Mouse (Mus musculus): Measurements from ENCODE around the gene Uox.

Gene Uox

DNA sequence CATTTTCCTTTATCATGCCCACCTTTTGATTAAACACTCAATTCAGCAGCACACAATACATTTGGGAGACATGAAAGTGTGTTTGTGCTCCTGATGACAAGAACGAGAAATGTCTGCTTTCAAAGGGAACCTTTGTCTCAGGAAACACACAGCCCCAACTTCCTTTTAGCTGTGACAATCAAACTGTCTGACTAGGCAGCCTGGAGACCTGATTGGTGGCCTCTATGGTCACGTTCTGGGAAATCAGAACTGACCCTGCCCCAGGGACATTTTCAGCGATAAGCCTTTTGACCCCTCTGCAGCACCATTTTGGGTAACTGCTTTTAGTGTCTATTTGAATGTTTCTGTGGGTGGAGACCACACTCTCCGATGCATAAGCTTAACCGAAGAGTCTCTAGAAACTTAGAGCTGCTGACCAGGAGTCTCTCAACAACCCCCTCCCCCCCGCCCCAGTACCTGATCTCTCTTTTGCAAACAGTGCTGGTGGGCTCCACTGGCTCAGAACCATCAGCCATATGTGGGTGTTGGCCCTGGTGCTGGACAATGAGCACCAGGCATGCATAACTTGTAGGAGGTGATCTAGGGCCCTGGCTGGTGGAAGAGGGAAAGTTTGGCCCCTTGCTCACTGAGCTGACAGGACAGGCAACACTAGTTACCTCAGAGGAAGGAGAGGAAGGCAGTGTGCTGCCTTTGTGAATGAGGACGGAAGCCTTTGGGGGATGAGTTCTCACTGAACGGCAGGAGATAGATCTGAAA is 58.2 kb downstream of the Uox start:
- DNase-seq = no peak

DNA sequence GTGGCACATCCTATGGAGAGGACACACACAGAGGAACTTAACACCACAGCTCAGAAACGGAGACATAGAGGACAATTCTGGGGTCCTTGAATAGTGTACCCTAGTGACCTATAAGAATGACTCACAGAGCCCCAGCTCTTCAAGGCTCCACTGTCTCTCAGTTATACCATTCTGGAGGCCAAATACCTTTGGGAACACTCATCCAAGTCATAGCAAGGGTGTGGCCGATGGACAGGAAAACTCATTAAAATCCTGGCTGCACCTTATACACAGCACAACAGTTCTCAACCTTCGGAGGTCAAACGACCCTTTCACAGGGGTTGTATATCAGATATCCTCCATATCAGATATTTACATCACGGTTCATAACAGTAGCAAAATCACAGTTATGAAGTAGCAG is 62.3 kb downstream of the Uox start:
- no peak for DNase-seq

DNA sequence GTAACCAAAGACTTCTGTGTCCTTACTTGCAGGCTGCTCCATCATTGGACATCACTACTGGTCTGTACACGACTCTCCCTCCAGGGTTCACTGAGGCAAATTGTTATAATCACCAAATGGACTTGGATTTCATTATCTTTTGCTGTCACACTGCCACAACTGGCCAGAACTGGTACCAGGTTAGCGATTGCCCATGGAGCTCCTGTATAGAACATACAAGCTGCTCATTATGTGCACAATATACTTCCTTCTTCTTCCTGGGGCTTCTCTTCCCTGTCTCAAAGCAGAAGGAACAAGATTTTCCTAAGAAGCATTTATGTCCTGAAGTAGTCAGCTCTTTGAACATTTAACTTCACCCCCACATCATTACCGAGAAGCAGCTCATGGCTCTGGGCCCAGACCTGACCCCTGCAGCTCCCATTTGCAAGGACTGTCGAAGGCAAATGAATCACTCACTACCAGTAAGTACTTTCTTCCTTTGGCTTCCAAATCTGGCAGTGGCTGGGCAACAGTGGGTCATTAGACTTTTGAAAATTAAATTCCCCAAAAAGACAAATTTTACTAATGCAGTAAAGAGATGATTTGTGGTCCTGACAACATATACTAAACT is 71.7 kb downstream of the Uox start:
- DNase-seq = no peak

DNA sequence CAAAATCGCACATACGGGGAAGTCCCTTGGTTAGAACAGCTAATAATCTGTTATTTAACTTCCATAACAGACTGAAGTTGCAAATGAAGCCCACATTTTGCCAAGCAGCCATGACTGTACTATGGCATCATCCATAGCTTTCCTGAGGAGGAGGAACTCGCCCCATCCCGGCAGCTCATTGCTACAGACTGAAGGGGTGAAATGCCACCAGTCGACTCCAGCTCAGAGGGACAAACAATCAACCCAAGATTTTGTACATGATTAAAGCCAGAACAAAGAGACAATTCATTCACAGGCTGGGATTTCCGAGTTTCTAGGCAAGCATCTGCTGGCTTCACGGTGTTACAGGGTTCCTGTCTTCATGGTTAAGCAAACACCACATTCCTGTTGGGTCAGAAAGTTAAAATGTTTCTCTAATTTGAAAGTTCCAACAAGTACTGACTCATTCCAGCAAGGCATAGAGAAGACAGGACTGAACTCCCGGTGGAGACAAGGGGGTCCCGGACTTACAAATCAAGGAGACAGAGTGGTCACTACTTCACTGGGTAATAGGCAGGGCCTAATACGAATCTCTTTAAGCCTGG is 79.2 kb downstream of the Uox start:
- no peak for DNase-seq

DNA sequence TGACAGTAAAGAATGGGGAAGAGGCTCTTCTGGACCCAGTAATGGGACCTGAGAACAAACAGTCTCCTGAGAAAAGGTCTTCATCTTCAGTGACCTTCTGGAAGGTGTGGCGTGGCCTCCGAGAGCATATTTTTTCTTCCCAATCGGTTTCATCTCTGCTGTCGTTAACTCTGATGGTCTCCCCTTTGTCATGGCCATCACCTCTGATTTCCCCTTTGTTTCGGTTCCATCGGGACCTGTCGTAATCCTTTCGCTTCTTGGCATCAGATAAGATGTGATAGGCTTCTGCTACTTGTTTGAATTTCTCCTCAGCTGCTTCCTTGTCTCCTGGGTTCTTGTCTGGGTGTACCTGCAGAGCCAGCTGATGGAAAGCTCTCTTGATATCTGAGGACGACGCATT is 80.5 kb downstream of the Uox start:
- DNase-seq = no peak

DNA sequence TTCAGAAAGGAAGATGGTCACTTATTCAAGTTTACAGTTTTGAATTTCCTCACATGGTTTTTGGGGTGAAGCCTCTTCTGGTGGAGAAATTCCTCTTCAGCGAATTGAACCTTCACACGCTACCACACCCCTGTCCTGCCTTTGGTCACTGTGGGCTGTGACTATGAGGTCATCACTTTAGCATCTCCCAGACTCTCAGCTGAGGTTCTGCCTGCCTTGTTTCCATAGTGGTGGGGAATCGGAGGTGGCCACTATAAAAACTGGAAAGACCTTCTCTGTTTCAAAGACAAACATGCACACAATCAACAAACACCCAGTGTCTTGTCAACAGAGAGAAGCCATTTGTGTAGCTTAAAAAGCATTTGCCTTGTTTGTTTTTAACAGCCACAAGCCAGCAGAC is 81.0 kb downstream of the Uox start, which contains the start of gene 4930503B20Rik:
Gene 4930503B20Rik, minus strand, starts transcription at position 101 of the 400 bp plus-strand sequence.
- DNase-seq = no peak

DNA sequence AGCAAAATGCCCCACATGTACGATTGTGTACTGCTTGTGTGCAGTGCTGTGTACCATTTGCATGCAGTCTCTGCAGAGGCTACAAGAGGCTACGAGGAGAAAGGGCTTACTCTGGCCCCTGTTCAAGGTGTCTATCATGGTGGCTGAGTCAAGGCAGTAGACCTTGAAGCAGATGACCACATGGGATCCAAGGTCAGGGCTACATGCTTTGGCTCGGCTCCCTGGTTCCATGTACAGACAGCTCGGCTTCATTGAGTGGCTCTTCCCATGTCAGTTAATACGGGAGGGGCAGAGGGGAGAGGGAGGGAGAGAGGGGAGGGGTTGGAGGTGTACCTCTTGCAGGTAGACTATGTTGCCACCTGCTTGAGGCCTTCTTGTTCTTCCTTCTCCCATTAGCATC is 82.2 kb downstream of the Uox start:
- no peak for DNase-seq

DNA sequence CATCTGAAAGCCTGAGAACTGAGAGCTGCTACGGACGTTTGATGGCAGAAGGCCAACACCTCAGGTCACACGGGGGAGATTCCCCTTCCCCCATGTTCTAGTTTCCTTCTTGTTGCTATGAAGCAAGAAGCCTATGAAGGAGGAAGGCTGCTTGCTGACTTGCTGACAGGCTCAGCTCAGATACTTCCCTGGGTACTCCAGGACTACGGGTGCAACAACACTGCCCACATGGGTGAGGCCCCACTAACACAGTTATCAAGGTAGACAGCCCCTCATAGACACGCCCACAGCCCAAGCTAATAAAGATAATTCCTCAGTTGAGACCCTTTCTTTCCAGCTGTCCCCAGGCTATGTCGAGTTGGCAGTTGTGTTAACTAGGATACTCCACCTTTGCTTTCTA is 83.5 kb downstream of the Uox start:
- no peak for DNase-seq

DNA sequence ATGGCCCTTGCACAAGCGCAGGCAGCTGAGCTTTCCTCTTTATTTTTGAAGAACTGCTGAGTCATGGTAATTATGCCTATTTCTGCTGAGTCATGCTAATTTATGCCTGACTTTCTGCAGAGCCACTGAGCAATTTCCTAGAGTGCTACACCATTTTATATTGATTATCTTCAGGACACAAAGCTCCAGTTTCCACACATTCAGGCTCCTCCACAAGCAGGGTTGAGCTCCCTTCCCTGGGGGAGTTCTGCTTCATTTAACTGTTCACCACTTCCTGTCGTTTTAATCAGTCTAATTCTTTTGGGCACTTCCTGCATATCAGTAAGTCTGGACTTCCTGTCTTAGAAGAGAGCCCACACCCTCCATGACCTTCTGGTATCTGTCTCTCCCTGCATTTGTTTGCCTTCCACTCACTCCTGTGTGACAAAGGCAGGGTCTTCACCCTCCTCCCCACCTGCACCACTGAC is 84.9 kb downstream of the Uox start:
- DNase-seq = no peak

DNA sequence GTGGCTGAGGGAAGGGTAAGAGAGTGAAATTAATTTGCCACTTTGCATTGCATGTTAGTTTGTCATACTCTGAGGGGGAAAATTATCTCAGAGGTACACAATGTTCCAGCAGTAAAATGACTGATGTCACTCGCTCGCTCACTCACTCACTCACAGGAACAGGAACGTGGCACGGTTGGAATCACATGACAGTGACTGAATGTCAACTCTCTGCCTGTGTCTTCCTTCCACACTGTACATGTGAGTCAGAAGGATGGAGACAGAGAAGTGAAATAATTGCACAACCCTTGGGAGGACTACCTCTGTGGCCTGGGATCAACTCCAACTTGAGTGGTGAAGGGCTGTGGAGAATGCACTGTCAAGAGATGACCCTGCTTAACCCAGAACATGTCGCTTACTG is 87.2 kb downstream of the Uox start:
- no peak for DNase-seq

DNA sequence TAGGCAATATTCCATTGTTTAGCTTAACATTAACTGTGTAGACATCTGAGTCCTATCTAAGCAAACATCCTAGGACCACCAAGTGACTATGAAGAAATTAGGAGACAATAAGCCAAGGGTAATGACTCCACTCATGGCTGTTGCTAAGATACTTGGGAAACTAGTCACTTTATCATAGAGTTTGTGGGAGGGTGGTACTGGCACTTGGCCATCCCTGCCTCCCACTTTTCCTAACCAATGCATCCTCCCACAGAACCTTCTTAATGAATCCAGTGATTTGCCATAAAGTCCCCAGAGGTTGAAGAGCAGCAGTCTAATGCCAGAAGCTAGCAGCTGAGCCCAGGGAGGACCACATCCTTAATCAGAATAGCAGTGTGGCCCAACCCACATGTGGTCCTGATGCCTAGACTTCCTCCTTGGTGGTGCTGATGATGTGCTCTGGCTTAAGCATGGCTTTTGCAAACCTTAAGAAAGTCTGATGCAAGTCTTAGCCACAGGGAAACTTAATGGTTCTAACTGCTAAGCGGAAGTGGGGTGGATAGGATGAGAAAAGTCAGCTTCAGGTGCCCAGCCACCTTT is 87.9 kb downstream of the Uox start:
- no peak for DNase-seq

DNA sequence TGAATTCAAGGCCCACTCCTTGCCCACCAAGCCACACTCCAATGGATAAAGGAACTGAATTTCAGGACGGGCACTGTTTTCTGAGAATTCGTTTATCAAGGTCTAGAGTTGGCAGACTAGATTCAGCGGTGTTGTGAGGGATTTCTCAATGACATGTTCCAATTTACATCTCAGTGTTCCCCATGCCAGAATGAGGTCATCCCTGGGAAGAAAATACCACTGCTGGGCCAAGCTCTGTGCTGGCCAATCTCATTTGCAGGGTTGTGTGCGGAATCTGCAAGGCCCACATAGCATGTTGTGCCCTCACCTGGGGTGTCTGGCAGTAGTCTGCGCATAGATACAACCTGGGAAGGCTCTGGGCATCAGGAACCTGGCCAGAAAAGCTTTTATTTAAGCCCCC is 89.1 kb downstream of the Uox start:
- peak; percentile 76 for DNase-seq

DNA sequence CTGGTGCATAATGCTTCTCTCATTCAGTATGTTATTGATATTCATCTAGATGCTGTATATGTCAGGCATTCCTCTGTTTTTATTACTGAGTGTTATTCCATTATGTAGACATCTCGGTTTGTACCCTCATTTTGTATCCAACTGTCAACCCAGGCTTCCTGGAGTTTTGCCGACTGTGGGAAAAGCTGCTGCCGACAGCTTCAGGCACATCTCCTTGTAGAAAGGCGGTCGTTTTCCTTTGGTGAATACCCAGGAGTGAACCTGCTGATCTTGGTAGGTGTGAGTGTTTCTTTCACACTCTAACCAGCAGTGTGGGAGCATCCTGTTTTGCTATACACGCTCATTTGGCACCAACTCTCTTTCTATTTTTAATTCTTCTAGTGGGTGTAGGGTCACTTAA is 90.8 kb downstream of the Uox start:
- no peak for DNase-seq

DNA sequence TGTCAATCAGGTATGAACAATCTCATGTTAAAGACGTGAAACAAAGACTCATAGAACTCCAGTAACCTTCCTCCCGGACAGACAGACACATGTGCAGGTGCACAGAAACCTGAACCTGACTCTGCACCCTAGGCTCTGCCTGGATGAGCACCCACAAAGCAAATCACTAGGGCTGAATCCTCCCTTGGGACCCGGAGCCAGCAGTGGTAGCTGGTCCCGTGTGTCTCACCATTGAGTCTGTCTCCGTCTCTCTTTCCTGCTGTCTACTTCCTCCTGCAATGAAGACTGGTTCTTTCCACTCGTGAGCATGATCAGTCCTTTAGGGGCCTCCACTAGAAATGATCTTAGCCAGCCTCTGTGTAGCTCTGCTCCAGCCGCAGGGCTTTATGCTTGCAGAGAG is 91.7 kb downstream of the Uox start:
- DNase-seq = no peak

DNA sequence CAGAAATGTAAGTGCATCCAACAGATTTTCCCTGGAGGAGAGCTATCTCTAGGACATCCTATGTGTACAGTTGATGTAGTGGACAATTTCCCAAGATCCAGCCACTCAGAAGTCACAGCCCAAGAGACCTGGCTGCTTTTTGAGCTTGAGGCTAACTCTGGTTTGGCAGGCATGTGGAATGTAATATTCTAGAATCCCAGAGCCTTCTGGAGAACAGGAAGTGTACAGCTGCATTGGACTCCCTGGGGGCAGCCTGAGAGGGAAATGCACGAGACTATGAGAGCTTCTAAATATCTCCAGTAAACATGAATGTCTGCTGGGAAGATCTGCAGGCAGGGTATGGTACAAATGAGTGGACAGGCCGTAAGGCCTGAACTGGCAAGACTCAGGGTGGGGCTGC is 100.9 kb downstream of the Uox start:
- no peak for DNase-seq

DNA sequence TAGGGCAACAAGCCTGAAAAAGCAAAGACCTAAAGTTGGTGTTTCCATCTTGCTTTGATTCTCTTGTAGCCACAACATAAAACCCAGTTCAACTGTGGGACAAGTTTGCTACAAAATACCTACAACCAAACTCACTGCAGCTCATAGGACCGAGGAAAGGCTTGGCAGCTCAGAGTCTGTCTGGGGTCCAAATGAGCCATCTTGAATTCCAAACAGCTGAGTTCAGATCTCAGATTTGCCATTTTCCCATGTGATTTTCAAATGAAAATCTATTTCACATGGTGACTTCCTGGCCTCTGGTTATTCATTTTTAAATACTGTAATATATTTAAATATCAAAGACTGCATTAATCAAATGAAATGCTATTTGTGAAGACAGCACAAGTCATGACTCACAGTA is 104.9 kb downstream of the Uox start:
- no peak for DNase-seq

DNA sequence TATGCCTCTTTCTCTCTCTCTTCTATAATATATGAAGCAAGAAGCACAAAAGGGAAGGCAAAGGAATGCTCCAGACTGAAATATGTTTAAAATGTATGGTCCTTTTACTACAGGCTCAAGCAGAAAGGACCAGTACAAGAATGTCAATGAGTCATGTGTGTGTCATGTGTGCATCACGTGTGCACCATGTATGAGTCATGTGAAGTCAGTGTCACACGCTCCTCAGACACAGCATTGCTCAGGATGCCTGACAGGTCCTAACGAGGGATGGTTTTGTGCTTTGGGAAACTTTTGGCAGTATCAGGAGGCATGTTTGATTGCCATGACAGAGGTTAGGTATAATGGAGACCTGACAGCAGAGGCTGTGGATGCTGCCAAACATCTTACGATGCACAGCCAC is 106.0 kb downstream of the Uox start:
- DNase-seq = no peak

DNA sequence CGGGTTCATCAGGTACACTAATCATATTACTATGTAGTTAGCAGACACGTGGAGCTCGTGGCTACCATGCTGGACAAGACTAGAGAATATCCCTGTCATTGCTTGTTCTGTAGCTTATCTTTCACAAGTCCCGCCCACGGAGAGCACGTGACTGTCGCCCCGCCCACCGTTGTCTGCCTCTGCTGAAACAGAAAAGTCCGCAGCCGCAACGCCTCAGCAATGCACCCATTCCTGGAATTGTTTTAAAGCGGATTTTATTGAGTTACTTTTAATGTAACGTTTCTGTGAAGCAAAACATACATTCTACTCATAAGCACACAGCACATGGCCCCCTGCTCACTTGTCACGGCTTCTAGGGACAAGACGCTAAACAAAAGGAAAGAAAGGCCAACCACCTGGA is 109.4 kb downstream of the Uox start:
- DNase-seq = no peak

DNA sequence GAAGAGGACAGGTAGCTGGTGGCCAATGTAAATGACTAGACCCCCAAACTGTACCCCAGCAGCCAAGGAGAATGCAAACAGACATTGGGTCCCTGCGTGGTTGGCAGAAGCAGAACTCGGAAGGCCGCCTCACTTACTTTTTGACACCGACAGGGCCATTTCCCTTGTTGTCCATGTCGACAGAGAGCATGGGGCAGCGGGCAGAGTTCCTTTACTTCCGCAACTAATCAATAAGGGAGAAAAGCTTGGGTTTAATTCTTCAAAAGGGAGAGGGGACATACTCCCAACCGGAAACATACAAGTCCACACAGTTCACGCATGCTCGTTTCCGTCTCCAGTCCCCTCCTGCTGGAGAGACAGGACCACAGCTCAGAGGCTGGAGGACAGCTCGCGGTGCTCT is 110.4 kb downstream of the Uox start:
- no peak for DNase-seq

DNA sequence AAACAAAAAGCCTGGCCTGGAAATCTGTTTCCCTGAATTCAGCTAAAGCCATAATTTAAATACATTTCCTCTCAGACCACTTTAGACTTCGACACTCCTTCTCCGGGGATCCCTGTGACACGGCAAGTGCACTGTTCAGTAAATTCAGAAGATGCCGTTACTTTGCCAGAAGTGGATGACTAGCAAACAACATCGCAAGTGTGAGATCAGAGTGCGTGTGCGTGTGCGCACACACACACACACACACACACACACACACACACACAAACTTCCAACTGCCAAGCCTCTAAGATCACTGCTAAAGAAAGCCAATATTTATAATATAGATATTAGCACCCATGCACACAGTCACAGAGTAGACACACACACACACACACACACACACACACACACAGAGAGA is 111.5 kb downstream of the Uox start:
- no peak for DNase-seq

All from cerebellum, adult 9-11 months (tissue).